Mouse (Mus musculus) stomach, postnatal 0 days (tissue): ENCODE measurements around the gene Zfp36l1. TPM values are rescaled to one million over a fixed set of nuclear protein-coding genes. Genes with fewer than 3 reads are reported as not detected.

Source experiments
- ATAC-seq: fragments of 200-750 bp; cut with Nextera tagmentation; 2 replicates; pipeline ENCODE4 v1.8.0; 2017; ENCODE audit not compliant: low FRiP score, low TSS enrichment
- DNase-seq: peaks from one replicate; pipeline ENCODE4 v3.0.0-alpha.2; 2016; ENCODE audit warnings: low spot score
- H3K27ac ChIP-seq: fragments of 300-500 bp; sonication (generic); replicated peaks from 2 replicates; pipeline ENCODE4 v1.5.1; 2014; ENCODE audit warnings: mild to moderate bottlenecking, control low read depth
- H3K27me3 ChIP-seq: fragments of 300-500 bp; sonication (generic); 2 replicates; pipeline ENCODE4 v1.6.1; 2014; ENCODE audit warnings: low read length; ENCODE audit not compliant: control insufficient read depth, insufficient read depth
- H3K36me3 ChIP-seq: fragments of 300-500 bp; sonication (generic); 2 replicates; pipeline ENCODE4 v1.6.1; 2014; ENCODE audit warnings: low read length, mixed read lengths; ENCODE audit not compliant: control insufficient read depth, insufficient read depth
- H3K4me1 ChIP-seq: fragments of 300-500 bp; sonication (generic); replicated peaks from 2 replicates; pipeline ENCODE4 v1.6.1; 2014; ENCODE audit warnings: antibody characterized with exemption; ENCODE audit not compliant: control insufficient read depth, insufficient read depth
- H3K4me2 ChIP-seq: fragments of 300-500 bp; sonication (generic); replicated peaks from 2 replicates; pipeline ENCODE4 v1.6.1; 2014; ENCODE audit warnings: low read depth, mild to moderate bottlenecking, control low read depth, moderate library complexity
- H3K4me3 ChIP-seq: fragments of 300-500 bp; sonication (generic); 2 replicates; pipeline ENCODE4 v1.5.1; 2014; ENCODE audit warnings: low read depth, low read length, control low read depth
- H3K9ac ChIP-seq: fragments of 300-500 bp; sonication (generic); 2 replicates; pipeline ENCODE4 v1.6.1; 2014; ENCODE audit warnings: mild to moderate bottlenecking, low read length, control low read depth, mixed read lengths
- H3K9me3 ChIP-seq: fragments of 300-500 bp; sonication (generic); 2 replicates; pipeline ENCODE4 v1.6.1; 2016; ENCODE audit warnings: low read length; ENCODE audit not compliant: control insufficient read depth
- CTCF ChIP-seq: IDR thresholded peaks from 2 replicates; pipeline ENCODE4 v1.5.1; 2016; ENCODE audit warnings: antibody characterized with exemption, low read depth, mild to moderate bottlenecking, moderate library complexity
- EP300 ChIP-seq: optimal IDR thresholded peaks from 2 replicates; pipeline ENCODE3; 2016; ENCODE audit warnings: antibody characterized with exemption
- WGBS: fragments of 180-500 bp; shearing (Covaris S2); extraction: QIAGEN DNeasy Blood & Tissue Kit; methylation state at CpG from one replicate; pipeline ENCODE4 v1.1.7; 2014; 5-methylcytosine and 5-hydroxymethylcytosine counted together
- polyA plus RNA-seq: library from polyadenylated mRNA; unstranded; fragments of >200 nt; fragmentation: Nextera tagmentation; extraction: Ambion mirVana; gene quantifications from 2 replicates; pipeline ENCODE4 v1.2.1, GENCODE M21; 2015

The Zfp36l1 gene
- polyA plus RNA-seq, 1 experiment from 2014 or later: 90.8 TPM

DNA sequence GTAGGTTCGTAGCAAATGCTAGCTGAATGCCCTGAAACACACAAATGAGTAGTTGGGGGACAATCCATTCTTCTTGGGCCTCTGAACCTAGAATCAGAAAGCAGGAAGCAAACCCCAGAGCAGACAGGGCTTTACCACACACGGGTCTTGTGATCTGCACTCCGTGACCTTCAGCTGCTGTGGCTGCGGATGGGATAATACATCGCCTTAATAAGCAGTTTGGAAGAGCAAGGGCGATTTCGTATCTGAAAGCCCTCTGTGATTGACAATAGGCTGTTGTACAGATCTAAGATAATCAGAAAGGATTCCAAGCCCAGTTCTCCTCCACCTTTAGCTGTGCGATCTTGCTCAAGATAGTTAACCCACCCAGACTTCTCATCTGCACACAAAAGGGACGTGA is 52.5 kb downstream of the Zfp36l1 start:
- H3K9ac ChIP-seq: no peak overlapping the region
- H3K4me3 ChIP-seq: no peak overlapping the region
- H3K4me2 ChIP-seq: no peak overlapping the region
- DNase-seq (no peak), ATAC-seq (no peak)
- no peaks in the 10 kb centered on the region for H3K9me3 ChIP-seq
- H3K36me3 ChIP-seq: no peaks in the 10 kb centered on the region
- no peaks in the 10 kb centered on the region; the same call in 1 of the 2 replicates for H3K4me1 ChIP-seq
- H3K27me3 ChIP-seq: no peaks in the 10 kb centered on the region
- TF ChIP-seq EP300 (no peak), CTCF (no peak)
- WGBS: 58% methylated on average over 9 of the region's 9 CpGs
- no peak overlapping the region; the same call in 1 of the 2 replicates for H3K27ac ChIP-seq

DNA sequence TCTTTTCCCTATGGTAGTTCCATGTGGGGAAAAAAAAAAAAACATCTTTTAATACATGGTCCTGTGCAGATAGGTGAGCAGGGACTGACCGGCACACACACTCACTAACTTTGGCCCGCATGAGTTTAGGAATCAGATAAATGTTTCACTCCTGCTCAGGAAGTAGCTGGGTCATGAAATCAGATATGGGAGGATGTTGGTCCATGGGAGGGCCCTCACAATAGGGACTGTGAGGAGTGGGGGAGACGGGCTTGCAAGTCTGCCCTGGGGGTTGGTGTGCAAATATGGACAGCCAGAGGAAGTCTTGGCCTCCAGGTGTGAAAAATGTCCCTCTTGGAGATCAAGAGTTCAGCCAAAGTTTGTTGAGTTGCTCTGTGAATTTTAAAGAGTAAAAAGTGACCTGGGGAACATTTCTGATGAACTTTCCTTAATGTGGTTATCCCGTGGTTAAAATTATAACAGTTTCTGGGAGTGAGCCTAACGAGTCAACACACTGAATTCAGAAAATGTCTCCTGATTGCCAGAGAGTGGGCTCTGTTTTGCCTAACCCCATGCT is 53.0 kb downstream of the Zfp36l1 start:
- DNase-seq: no peak
- no peak overlapping the region for H3K9ac ChIP-seq
- no peaks in the 10 kb centered on the region; the same call in 1 of the 2 replicates for H3K4me1 ChIP-seq
- 59% methylated on average over 5 of the region's 5 CpGs for WGBS
- no peak overlapping the region for H3K4me2 ChIP-seq
- H3K4me3 ChIP-seq: no peak overlapping the region
- no peak for TF ChIP-seq CTCF
- no peak for TF ChIP-seq EP300
- H3K9me3 ChIP-seq: no peaks in the 10 kb centered on the region
- no peaks in the 10 kb centered on the region for H3K27me3 ChIP-seq
- no peak overlapping the region; the same call in 1 of the 2 replicates for H3K27ac ChIP-seq
- H3K36me3 ChIP-seq: no peaks in the 10 kb centered on the region
- ATAC-seq: no peak

Other genes starting within 250 kb of the Zfp36l1 start
- 32.2 and 36.8 TPM in 2 replicates for gene Actn1, start 147.4 kb upstream of the Zfp36l1 start, polyA plus RNA-seq